Mouse (Mus musculus) testis, postnatal 14 days (tissue): ENCODE data around the gene Efna5.

ENCODE experiments used
- DNase-seq: peaks from one replicate; pipeline ENCODE4 v3.0.0; 2021; ENCODE audit warnings: low spot score

Efna5 gene

DNA sequence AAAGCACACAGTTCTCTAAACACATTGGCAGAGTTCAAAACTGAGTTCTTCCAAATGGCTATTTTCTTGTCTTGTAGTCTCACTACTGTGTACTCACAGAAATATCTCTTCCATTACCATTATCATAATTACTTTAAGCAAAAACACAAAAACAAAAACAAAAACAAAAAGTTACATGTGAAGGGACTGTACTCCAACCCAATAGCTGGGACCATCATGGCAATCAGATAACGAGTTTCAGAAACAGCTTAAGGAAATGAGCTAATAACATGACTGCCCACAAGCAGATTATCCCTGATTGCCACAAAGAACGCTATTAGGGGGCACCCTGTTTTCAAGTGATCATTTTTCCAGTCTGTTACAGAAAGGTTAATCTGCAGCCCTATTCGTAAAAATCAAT lies 93.3 kb downstream of the Efna5 start:
- no peak for DNase-seq

DNA sequence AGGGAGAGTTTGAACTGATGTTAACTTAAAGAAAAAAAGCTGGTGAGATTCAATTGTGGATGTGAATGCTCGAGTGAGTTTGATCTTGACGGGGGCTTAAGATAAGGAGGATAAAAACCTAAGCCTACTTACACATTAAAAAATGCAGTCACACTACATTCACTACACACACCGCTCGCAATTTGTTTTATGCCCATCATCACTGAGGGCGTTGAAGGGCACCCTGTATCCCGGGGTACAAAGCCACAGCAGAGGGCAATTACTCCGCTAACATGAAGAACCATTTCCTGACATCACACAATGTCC lies 94.6 kb downstream of the Efna5 start:
- no peak for DNase-seq

DNA sequence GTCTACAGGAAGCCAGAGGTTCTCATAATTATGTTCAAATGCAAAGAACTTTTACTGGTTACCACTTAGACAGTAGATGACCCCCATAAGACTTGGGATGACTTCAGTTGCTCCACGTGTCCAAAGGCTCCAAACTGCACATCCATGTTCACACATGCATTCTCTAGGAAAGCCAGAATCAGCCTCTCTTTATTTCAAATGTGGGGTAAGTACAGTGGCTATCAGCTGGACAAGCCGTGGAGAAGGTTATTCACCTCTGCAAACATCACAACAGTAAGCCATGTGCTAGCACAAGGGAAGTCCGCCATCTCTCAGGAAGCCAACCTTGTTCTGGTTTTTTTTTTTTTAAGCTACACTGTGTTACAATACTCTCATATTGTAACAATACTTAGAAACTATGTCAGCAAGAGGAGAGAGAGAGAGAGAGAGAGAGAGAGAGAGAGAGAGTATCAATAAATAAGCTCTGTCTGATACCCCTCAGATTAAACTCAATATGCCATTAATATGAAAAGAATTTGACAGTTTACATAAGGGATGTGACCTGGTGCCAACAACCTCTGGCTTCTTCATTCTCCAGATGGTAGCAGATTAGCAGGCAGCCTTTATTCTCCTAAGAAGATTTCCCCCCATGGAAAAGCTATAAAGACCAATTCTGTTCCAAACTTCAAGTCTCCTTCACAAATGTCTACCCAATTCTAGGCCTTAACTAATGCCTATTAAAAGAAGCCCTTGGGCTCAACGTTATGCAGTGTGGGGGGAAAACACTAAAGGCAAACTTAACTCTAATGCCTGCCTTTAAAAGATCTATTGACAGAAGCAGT lies 95.1 kb downstream of the Efna5 start:
- DNase-seq = no peak

DNA sequence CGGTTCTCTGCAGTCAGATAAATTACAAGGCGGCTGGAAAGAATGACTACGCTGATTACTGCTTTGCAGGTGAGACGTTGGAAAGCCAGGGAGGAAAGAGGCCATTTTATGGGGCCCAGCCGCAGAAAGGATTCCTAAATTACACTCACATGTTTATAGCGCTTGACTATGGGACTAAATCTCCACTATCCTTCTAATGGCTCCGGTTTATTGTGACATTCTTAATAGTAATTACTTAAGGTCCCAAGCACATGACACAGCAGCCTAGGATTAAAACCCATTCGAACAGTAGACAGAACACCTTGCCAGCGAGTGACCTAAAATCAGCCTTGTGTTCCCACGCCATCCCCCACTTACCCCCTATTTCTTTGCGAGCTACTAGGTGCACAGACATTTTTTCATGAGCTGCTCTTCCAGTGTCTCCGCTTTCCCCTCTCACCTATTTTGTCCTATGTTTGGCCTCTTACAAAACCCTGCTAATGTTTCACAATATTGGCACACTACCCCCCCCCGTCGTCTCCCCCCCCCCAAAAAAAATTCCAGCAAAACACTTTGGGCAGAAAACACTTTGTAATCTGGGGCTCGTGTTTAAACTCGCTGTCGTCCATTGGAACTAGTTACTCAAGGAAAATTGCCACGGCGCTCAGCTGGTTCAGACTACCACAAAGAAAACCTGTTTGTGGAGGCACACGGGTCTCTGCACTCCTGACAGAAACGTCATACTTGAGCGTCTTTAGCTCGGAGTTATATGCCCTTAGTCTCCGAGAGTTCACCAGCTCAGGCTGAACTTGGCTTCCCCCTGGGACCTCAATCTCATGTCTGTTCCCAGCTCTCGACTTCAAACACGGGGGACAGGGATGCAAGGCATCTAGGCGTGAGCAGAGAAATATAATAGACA lies 96.6 kb downstream of the Efna5 start:
- no peak for DNase-seq

DNA sequence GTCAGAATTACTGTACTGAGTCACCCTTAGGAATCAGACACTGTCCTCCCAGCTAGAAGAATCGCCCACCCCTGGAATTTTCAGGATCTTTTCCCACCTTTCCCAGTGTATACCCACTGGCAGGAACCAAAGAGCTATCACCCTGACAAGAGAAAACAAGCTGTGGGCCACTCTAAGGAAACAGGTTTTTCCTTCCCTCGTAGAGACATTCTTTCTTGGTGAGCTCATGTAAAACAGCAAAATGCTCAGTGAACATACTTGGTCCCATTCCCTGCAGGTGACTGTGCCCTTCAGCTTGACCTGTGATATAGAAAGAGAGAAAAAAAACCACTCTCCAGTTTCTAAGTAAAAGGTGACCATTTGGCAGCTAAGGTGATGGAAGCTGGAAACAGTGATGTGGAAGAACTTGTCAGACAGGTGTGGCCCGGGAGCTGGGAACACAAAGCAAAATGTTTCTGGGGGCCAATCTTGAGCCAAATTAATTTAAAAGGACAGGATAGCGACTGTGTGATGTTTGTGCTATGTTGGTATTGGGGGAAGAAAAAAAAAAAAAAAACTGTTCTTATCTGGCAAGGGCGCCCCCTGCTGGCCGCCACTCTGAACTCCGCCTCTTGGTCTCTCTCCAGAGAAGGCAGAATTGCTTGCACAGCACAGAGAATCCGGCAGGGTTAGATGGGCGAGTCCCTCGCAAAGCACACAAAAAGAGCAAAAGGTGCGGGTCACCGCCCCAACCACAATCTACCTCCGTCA lies 97.4 kb downstream of the Efna5 start:
- DNase-seq = peak; percentile 66

DNA sequence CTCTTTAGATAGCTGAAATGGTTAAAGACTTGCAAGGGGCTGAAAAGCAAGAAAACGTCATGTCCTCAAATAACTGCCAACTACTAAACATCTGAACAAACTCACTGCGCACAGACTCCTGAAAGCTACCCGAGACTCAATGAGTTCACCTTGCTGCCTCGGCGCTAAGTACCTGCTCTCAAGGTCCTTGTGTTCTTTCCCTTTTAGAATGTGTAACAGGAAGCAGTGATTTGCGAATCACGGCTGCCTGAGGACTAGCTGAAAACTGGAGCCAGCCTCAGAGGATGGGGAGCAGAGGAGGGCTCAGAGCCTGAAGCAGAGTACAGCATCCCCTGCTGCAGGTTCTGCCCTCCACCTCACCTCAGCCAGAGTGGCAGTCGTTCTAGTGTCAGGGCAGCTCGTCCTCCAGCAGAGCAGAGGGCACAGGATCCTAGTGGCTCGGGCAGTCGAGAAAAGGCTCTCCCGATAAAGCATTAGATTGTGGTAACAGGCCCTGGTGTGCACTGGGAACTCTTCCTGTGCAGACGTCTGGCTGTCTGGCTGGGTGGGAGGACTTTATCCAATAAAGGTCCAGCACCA lies 98.2 kb downstream of the Efna5 start:
- no peak for DNase-seq

DNA sequence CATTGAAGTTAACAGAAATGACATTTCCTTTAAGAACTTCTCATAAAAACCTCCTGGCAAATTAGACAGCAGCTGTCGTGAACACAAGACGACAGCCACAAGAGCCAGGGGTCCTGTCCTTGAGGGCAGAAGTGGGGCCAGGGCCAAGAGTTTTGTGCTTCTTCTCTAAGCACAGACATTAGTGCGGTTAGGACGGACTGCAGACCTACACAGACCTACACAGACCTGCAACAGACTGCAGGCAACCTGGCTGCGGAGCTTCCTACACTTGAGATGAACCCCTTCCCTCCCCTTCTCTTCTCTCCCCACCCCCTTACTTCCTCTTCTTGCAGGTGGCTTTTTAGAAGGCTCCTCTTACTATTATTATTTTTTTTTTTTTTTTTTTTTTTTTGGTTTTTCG lies 100.0 kb downstream of the Efna5 start:
- DNase-seq = no peak

DNA sequence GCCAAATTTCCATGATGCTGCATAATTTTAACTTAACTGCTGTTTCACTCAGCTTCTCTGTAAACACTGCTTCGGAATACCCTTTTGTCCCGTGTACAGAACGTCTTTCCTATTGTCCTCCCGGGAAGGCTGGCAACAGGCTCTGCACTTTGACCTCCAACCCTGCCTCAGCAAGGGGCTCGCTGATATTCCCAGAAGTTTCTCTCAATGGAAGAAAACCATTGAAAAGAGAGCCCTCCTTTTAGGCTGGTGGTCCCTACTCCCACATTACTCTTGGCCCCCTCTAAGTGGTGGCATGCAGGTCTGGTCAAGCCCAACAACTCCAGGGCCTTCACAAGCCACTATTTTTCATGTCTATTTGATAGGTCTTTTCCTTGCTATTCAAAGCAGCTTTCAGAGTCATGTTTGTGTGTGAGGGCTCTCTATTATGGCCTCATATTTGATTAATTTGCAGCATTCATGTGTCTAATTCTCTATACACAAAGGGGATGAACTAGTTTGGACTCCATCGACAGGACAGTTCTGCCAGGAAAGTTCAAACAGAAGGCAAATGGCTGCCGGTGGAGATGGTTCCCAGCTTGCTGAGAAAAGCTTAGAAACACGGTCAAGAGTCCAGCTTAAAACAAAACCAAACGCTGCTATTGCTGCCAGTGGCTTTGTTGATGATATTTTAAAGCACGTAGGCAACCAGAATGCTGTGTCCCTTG lies 103.1 kb downstream of the Efna5 start:
- DNase-seq = no peak

DNA sequence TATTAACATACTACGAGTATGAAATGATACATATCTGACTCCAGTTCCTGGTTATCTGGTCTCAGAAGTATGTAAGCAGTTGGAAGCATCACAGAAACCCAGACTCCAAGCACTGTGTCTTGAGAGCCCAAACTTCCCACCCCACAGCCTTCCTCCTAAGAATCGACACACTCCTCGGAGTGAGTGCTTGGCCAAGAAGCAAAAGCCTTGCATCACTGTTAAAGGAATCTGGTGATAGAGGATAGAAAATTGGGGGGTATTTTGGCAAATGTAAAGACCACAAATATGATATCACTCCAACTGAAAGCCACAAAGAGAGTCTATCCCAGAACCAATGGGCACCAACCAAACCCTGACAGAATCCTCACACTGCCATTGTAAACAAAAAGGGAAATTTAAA lies 104.4 kb downstream of the Efna5 start:
- DNase-seq = no peak

DNA sequence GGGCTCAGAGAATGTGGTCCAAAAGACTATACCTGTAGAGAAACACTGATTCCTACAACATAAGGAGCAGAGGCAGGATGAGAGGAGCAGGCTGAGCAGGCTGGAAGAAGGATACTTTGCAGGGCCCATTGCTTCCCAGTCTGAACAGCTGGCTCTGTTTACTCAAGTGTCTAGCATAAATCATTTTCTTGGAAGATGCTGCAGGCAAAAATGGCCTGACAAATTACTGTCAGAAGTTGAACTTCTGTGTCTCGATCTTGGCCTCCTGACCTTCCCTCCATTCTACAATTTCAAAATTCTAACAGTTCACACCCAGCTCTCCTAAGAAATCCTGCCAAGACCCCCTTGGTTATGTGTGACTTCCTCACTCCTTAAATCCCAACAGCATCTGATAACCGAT lies 105.1 kb downstream of the Efna5 start:
- no peak for DNase-seq

DNA sequence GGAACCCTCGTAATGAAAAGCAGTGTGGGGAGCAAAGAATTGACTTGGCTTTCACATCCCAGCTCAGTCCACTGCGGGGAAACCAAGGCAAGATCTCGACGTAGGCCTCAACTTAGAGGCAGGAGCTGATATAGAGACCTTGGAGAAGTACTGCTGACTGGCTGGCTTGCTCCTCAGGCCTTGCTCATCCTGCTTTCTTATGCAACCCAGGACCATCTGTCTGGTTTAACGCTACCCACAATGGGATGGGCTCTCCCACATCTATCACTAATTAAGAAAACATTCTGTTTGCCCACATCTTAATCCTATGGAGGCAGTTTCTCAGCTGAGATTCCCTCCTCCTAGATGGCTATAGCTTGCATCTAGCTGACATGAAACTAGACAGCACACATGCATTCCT lies 105.7 kb downstream of the Efna5 start:
- no peak for DNase-seq

DNA sequence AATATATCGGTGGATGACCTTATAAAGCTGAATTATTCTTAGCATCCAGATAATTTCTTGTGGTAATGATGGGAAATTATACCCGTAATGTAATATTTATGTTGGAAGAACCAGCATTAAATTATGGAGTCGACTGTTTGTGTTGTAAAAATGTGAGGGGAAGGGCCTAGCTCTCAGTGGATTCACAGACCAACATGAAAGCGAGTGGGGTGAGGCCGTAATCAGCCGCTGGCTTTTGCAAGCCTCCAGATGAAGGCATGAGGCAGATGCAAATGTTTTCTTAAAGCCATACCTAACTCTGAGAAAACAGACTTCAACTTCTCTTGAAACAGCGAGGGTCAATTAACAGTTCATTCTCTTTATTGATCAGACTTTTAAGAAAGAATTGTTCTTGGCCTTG lies 106.4 kb downstream of the Efna5 start:
- no peak for DNase-seq

DNA sequence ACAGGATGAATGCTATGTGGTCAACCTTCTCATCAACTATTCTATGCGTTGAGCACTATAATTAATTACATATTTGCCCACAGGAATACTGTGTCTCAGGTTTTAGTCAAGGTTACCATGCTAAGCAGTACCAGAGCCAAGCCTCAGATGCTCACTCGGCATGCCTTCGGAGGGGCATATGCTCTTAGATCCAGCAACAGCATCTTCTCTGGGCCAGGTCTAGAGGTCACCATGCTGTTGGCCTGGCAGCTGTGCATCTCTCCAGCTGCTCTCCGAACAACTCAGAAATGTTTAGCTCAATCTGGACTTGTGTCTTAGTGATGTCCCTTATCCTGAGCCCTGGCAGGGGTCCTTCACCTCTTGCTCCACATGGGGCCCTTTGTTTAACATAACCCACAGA lies 114.4 kb downstream of the Efna5 start:
- no peak for DNase-seq

DNA sequence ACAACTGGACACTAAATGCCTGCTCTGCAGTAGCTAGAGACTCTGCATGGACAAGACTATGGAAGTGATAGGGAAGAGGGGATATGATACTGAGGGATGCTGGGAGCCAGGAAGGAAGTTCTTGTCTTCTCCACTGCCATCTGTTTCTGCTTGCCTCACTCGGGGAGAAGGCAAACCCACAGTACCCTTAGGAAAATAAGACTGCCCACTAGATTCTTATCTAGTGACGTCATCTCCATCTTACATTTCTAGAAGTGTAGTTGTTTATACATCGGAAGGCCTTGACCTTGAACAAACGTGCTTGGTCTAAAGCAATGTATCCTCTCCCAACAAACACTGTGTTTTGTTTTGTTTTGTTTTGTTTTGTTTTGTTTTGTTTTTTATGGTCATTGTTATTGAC lies 116.0 kb downstream of the Efna5 start:
- no peak for DNase-seq

DNA sequence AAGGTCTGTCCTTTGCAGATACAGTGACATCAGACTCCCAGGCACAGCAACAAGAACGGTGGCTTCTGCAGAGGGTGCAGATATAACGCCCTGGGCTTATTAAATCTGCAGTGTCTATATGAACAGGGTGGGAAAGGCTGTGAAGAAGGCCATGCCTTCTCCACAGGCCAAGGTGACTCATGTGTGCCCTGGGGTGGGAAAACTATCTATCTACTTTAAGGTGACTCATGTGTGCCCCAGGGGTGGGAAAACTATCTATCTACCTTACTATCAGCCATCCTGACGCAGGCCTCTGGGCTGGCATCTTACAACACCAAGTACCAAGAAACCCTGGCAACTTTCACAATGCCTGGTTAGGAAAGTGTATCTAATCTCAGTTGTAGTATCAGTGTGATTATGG lies 124.2 kb downstream of the Efna5 start:
- DNase-seq = no peak

DNA sequence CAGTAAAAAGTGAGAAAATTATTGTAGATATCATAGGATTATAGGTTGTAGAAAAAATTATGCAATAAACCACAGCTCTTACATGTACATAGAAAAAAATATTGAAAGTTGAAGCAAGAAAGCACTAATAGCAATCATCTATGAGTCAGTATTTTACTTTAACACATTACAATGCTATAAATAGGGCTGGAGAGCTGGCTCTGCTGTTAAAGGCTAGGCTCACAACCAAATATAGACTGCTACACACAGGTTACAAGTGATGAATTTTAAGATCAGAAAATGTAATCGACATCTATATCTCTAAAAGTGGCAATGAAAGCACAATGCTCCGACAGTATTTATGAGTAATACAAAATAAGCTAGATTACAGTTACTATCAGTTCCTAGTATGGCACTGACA lies 125.5 kb downstream of the Efna5 start:
- DNase-seq = no peak

DNA sequence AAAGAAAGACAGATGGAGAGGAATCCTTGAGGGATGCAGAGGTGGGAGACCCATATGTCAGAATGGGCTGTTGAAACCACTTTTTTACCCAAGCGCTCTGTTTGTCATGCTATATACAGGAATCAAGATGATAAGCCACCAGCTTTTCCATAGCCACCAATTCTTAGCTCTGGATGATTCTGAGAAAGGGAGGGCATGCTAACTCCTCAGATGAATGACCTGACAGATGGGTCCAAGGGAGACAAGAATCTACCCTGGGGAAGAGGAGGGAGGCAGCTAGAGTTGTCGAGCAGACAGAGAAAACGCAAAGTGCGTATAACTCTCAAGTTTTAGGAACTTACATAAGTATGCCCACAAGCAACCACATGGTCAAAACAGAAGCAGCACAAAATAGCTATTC lies 126.5 kb downstream of the Efna5 start:
- DNase-seq = no peak

DNA sequence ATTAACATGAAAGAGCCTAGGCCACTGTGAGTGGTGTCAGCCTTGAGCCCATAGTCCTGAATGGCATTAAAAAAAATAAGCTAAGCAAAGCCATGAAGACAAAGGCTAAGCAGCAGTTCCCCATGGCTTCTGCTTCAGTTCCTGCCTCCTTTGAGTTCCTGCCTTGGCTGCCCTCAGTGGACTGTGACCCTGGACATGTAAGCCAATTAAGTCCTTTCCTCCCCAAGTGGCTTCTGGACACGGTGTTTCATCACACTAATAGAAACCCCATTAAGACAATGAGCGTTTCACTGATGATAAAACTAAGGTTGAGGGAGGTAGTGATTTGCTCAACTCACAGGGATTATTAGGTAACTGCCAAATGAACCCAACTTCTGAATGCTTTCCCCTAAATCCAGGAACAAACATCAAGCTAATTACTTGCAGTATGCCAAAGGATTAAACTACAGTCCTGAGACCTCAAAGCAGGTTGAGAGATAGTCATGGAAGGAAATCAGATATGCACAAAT lies 128.7 kb downstream of the Efna5 start:
- DNase-seq = no peak

DNA sequence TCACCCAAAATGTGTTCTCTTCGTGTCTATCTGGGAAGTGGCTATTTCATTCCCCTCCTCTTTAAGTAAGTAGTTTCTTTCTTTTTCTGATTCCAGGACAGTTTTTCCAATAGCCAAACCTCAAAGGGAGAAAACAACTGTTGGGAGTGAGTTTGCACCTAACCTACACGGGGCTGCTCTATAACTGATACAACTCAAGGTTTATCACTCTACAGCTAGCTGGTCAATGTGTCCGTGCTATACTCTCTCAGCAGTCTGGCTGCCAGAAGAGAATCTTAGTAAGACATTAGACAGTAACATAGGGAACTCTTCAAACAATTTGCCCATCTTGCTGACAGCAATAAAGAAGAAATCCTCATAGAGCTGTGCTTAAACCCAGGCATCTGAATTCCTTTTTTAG lies 130.5 kb downstream of the Efna5 start:
- no peak for DNase-seq

DNA sequence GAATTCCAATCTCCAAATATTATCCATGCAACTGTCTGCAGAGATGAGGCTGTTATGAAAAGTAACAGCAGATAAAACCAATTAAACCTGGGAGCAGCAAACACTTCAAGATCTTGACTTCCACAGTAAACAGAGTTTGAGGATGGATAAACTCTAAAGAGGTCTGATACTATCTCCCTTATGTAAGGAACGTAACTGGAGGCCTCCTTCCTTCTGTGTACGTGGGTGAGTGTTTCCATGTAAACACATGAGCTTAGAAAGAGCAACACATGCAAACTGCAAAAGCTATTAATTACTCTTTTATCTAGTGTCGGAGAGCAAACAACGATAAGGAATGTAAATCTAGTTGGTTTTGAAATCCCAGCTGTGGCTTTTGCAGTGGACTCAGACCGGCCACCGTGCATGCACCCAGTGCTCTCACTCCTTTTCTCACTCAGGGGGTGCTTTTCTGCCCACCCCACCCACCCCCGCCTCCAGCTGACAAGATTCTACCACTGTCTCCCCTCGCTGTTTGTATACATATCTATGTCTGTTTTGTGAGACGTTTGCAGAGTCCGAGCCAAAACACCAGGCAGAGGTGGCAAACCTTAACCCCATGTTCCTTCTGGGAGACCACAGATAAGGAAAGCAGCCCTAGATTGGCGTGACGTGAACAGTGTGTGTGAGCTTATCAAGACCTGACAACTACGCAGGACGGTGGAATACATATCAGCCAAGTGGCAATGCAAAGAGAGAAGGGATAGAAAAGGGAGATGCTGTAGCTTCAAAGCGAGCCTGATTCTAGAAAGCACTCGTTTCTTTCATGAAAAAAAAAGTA lies 132.1 kb downstream of the Efna5 start:
- no peak for DNase-seq

DNA sequence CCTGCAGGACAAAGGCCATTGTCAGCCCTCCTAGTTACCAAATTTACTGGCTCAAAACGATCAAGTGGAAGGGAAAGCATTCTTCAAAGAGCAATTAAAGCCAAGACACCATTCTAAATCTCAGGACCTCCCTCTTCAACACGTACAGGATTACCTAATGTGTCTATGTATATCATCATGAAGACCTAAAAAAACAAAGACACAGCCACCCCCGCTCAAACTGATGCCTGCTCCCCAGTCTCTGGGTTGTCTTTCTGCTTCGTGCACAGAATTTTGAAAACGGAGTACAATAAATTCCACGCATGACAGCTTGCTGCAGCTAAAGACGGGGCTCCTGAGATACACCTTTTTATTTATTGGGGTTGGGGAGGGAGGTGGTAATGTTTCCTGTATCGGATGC lies 133.7 kb downstream of the Efna5 start:
- no peak for DNase-seq
